8 mouse cellular contexts compared by ENCODE assay signal in genomic region chr3:89214681-89215411, GRCm38 (mm10). TPM values are rescaled to one million over a fixed set of nuclear protein-coding genes. Genes with fewer than 3 reads are reported as not detected.
DNase-seq lines count a peak whose midpoint lies in the region; ATAC-seq and TF ChIP-seq lines count a peak whose summit lies in the region.

Thbs3 (plus strand) TSS chr3:89215180.

- no peak for TF ChIP-seq POLR2A in bone marrow macrophage, adult 2 months (IDR thresholded peaks at IDR 0.05; ENCODE audit: borderline replicate concordance, low read depth, low read length)

- H3K36me3 ChIP-seq in heart, embryonic 10.5 days: peaks cover 17% of the 10 kb centered on the region
- H3K36me3 ChIP-seq in midbrain, embryonic 13.5 days: peaks cover 27% of the 10 kb centered on the region

- 2% methylated on average over 19 of the region's 19 CpGs for WGBS in heart, embryonic 10.5 days
- WGBS in midbrain, embryonic 13.5 days: 1% methylated on average over 19 of the region's 19 CpGs

- ATAC-seq in midbrain, embryonic 13.5 days: no peak
- no peak for ATAC-seq in megakaryocyte progenitor cell, adult 5-6 weeks (replicated peaks; ENCODE audit: poor library complexity)
- ATAC-seq in granulocyte monocyte progenitor cell, adult 5-6 weeks (replicated peaks; ENCODE audit: poor library complexity, severe bottlenecking): no peak

- peak within 1 kb of the TSS; percentile 73 for H3K4me3 ChIP-seq in bone marrow macrophage, adult 2 months (ENCODE audit: insufficient read depth, low read length)
- H3K4me3 ChIP-seq in heart, embryonic 10.5 days: peak within 1 kb of the TSS; percentile 96
- H3K4me3 ChIP-seq in midbrain, embryonic 13.5 days (replicated peaks): peak within 1 kb of the TSS; percentile 84

- peak within 1 kb of the TSS; percentile 80 for H3K9ac ChIP-seq in midbrain, embryonic 13.5 days (replicated peaks)

- DNase-seq in left cerebral cortex, adult 18-20 months (ENCODE audit: low spot score in 2 of 2): no peak
- DNase-seq in left cerebral cortex, adult 9 months (ENCODE audit: low spot score in 2 of 2): no peak
- no peak for DNase-seq in heart, embryonic 10.5 days (ENCODE audit: low spot score)
- no peak for DNase-seq in layer of hippocampus, postnatal 14 days (ENCODE audit: low spot score in 2 of 2)

- peak within 1 kb of the TSS; percentile 70 for H3K4me2 ChIP-seq in midbrain, embryonic 13.5 days (replicated peaks)

- H3K9me3 ChIP-seq in heart, embryonic 10.5 days: no peaks in the 10 kb centered on the region
- H3K9me3 ChIP-seq in midbrain, embryonic 13.5 days: no peaks in the 10 kb centered on the region

- no peak for TF ChIP-seq CTCF in bone marrow macrophage, adult 2 months (IDR thresholded peaks at IDR 0.05; ENCODE audit: low read depth, low read length)

- no peaks in the 10 kb centered on the region for H3K27me3 ChIP-seq in heart, embryonic 10.5 days (ENCODE audit: insufficient read depth, poor library complexity, severe bottlenecking)
- H3K27me3 ChIP-seq in midbrain, embryonic 13.5 days: no peaks in the 10 kb centered on the region

- H3K4me1 ChIP-seq in bone marrow macrophage, adult 2 months (ENCODE audit: control insufficient read depth, insufficient read depth, low read length): peaks cover 27% of the 10 kb centered on the region
- H3K4me1 ChIP-seq in heart, embryonic 10.5 days: peaks cover 48% of the 10 kb centered on the region
- peaks cover 66% of the 10 kb centered on the region for H3K4me1 ChIP-seq in midbrain, embryonic 13.5 days (replicated peaks)

- H3K27ac ChIP-seq in bone marrow macrophage, adult 2 months (ENCODE audit: insufficient read depth, low read depth, low read length): peak within 1 kb of the TSS; percentile 37
- H3K27ac ChIP-seq in heart, embryonic 10.5 days: peak within 1 kb of the TSS; percentile 97
- peak within 1 kb of the TSS; percentile 99 for H3K27ac ChIP-seq in midbrain, embryonic 13.5 days

RNA-seq across cellular contexts. Expression of gene Thbs3, which starts in this region (rescaled TPM):
- total RNA-seq in left cerebral cortex, adult 18-20 months (2021): 10 to 100 TPM; 16.0 to 19.4 TPM
- polyA plus RNA-seq in bone marrow macrophage, adult 2 months (2012; ENCODE audit: insufficient read depth, insufficient read length, missing spikeins): 1.1 TPM in 1 of 2 replicates, not detected in the other
- polyA plus RNA-seq in heart, embryonic 10.5 days (2016; fragmentation: Nextera tagmentation; extraction: Ambion mirVana): 18.1 and 20.0 TPM in 2 replicates
- total RNA-seq in layer of hippocampus, postnatal 14 days (2021): 10 to 100 TPM; 32.1 to 40.1 TPM
- 82.9 and 86.2 TPM in 2 replicates for polyA plus RNA-seq in midbrain, embryonic 13.5 days (2015; fragmentation: Nextera tagmentation; extraction: Ambion mirVana)
- not detected in 2 replicates for total RNA-seq in megakaryocyte progenitor cell, adult 5-6 weeks (2015)
- total RNA-seq in megakaryocyte progenitor cell, adult 5-6 weeks (2017): 0.42 TPM in 1 of 2 replicates, not detected in the other
- not detected in 2 replicates for total RNA-seq in granulocyte monocyte progenitor cell, adult 5-6 weeks (2014; fragmentation: Nextera tagmentation)
- total RNA-seq in granulocyte monocyte progenitor cell, adult 5-6 weeks (2017): 0.13 TPM in 1 of 2 replicates, not detected in the other

Comparison
In these comparisons a context has a peak if more than half of its experiments do, and no peak if none do; other contexts are left out.
1. RNA of gene Thbs3 (total RNA-seq): 32.1 to 40.1 TPM in layer of hippocampus, postnatal 14 days and 16.0 to 19.4 TPM in left cerebral cortex, adult 18-20 months; 0.42 TPM in megakaryocyte progenitor cell, adult 5-6 weeks and 0.13 TPM in granulocyte monocyte progenitor cell, adult 5-6 weeks; every median in the first group is over 10 times any median in the second.
2. H3K27ac ChIP-seq: peak in every context shown above with its lines; median percentile 99 in midbrain, embryonic 13.5 days; 97 in heart, embryonic 10.5 days; 37 in bone marrow macrophage, adult 2 months.
3. Peak in every context shown above with its lines, with median percentiles within 50 percentile points of each other: H3K4me3 ChIP-seq.